Mouse (Mus musculus) adrenal gland (tissue): ENCODE measurements around the gene Gm7298.
"Not testable (repeated sequence)": the region's sequence is repeated elsewhere in the genome, so short reads cannot be mapped to it uniquely, and the experiment has no call there.

ENCODE experiments used
- intact Hi-C: fragments of 180-260 bp; cut with DNase I; formaldehyde crosslinking; loops from one replicate; pipeline ENCODE4 v1.15.1; 2025
- long read RNA-seq, 2 experiments: library from polyadenylated mRNA; unstranded; transcript quantifications; one replicate each; pipeline ENCODE4 v2.0.0; 2020; ENCODE audit warnings: borderline replicate concordance in 1 of 2; ENCODE audit not compliant: insufficient replicate concordance in 1 of 2

Gene Gm7298
- long read RNA-seq, experiment 1, result 0 reads
- long read RNA-seq, experiment 2, result 0 reads

GRCm38 (mm10) chr6:121732632-121733031, at the start of gene Gm7298:
Gene Gm7298 (plus strand): TSS chr6:121732932.
- intact Hi-C loops, result no loop called here

GRCm38 (mm10) chr6:121828034-121828433, 95.3 kb downstream of the Gm7298 start:
- intact Hi-C loops, result no loop called here

- intact Hi-C loops, result no loop called here
Measured at GRCm38 (mm10) chr6:121836361-121836760, 103.6 kb downstream of the Gm7298 start.

- intact Hi-C loops, result not testable (repeated sequence)
Measured at GRCm38 (mm10) chr6:121838271-121838670, 105.5 kb downstream of the Gm7298 start, which contains the start of gene Mug1. Gene Mug1 (plus strand): TSS chr6:121838541.
